Mouse (Mus musculus): Measurements from ENCODE around the gene Btg4. TPM values are rescaled to one million over a fixed set of nuclear protein-coding genes. Genes with fewer than 3 reads are reported as not detected.
A peak's percentile ranks its signal among the peaks of the same experiment; 100 is the strongest.

The Btg4 gene
- polyA plus RNA-seq, 1 experiment from 2014 or later, result not detected

DNA sequence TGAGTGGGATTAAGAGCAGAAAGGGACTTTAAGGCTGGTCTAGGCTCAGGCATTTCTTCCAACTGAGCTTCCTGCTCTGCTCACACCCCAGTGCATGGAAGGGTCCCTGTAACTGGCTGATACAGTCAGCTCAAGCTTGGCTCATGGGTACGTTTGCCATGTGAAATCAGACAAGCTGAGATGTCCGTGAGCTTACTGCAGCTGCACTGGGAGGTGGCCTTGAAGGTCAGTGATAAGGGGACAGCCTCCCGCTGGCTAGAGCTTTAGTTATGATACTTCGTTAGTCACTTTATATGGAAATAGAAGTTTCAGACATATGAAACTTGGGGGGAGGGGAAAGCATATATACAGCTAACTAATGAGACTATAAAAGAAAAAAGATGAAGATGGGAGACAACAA, 10.1 kb downstream of the Btg4 start:
- H3K9ac ChIP-seq (ENCODE audit: low read depth, low read length), result no peak overlapping the region
- no peak for ATAC-seq (ENCODE audit: low FRiP score, low TSS enrichment)
- H3K4me1 ChIP-seq (ENCODE audit: control insufficient read depth, insufficient read depth, low read length), result 0 out of 2 replicates have a peak, but pooled peaks cover 5% of the 10 kb centered on the region
- no peaks in the 10 kb centered on the region for H3K36me3 ChIP-seq (ENCODE audit: control insufficient read depth, insufficient read depth, low read length)
- 84% methylated on average over 4 of the region's 4 CpGs for WGBS
- no peak overlapping the region for H3K4me3 ChIP-seq (ENCODE audit: low read length)
- no peaks in the 10 kb centered on the region for H3K27me3 ChIP-seq (ENCODE audit: control insufficient read depth, insufficient read depth, low read length)
- no peak overlapping the region for H3K4me2 ChIP-seq (replicated peaks; ENCODE audit: low read depth, low read length)
- no peak overlapping the region for H3K27ac ChIP-seq (ENCODE audit: low read depth, low read length)
- no peaks in the 10 kb centered on the region for H3K9me3 ChIP-seq (ENCODE audit: control insufficient read depth, low read length)

DNA sequence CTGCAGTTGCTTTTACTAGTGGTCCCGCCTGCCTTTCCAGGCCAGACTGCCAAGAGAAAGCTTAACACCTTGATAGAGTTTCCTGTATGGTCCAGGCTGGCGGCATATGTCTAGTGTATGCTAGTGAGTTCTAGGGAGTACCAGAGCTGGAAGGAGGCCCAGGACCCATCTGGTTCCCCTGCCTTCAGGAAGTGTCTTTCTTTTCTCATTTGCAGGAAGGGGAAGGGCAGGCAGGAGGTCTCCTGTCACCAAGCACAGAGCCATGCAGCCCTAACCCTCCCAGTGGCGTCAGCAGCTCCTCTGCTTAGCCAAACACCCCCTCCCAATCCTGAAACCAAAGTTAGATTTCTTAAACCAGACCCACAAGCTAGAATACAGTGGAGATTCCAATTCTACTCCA, 15.1 kb downstream of the Btg4 start:
- H3K4me3 ChIP-seq (ENCODE audit: low read length), result peak overlapping the region; percentile 57; the same call in 1 of the 2 replicates
- no peaks in the 10 kb centered on the region for H3K27me3 ChIP-seq (ENCODE audit: control insufficient read depth, insufficient read depth, low read length)
- H3K4me1 ChIP-seq (ENCODE audit: control insufficient read depth, insufficient read depth, low read length), result peaks cover 7% of the 10 kb centered on the region; the same call in 1 of the 2 replicates
- H3K4me2 ChIP-seq (replicated peaks; ENCODE audit: low read depth, low read length), result peak overlapping the region; percentile 93
- no peaks in the 10 kb centered on the region for H3K9me3 ChIP-seq (ENCODE audit: control insufficient read depth, low read length)
- WGBS, result 25% methylated on average over 3 of the region's 3 CpGs
- no peaks in the 10 kb centered on the region for H3K36me3 ChIP-seq (ENCODE audit: control insufficient read depth, insufficient read depth, low read length)
- 0 out of 2 replicates have a peak, but pooled peaks have one; percentile 5 for ATAC-seq (ENCODE audit: low FRiP score, low TSS enrichment)
- H3K9ac ChIP-seq (ENCODE audit: low read depth, low read length), result no peak overlapping the region
- H3K27ac ChIP-seq (ENCODE audit: low read depth, low read length), result no peak overlapping the region

DNA sequence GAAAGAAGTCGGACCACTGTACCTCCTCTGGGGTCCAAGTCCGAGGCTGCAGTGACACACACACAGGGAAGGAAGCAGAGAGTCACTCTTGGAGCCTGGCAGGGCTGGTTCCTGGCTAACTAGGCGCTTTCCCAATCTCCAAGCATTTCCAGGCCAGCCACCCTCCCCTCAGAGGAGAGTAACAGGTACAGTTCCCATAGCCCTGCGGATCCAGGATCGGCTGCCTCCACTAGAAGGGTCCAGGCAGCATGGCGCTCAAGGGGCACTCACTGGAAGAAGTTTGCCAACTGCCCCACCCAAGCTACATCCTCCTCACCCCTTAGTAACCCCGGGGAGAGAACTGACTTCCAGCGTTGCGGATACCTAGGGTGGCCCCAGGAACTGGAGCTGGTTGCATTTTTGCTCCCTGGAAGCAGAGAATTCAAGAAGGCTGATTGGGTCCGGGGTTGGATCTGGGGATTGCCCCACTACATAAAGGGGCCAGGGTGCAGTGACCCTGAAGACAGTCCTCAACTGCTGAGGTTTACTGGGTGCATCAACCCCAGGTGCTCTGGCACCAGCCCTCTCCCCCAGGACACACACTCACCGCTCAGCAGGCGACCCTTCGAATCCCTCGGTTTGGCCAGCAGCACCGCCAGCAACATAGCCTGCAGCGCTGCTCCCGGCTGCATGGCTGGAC, 15.7 kb downstream of the Btg4 start:
- H3K4me1 ChIP-seq (ENCODE audit: control insufficient read depth, insufficient read depth, low read length), result peaks cover 7% of the 10 kb centered on the region; the same call in 1 of the 2 replicates
- H3K4me2 ChIP-seq (replicated peaks; ENCODE audit: low read depth, low read length), result peak overlapping the region; percentile 93
- ATAC-seq (ENCODE audit: low FRiP score, low TSS enrichment), result peak; percentile 80
- H3K9ac ChIP-seq (ENCODE audit: low read depth, low read length), result peak overlapping the region; percentile 60
- no peak overlapping the region for H3K27ac ChIP-seq (ENCODE audit: low read depth, low read length)
- H3K36me3 ChIP-seq (ENCODE audit: control insufficient read depth, insufficient read depth, low read length), result no peaks in the 10 kb centered on the region
- H3K27me3 ChIP-seq (ENCODE audit: control insufficient read depth, insufficient read depth, low read length), result no peaks in the 10 kb centered on the region
- peak overlapping the region; percentile 57 for H3K4me3 ChIP-seq (ENCODE audit: low read length)
- 0% methylated on average over 17 of the region's 17 CpGs for WGBS
- no peaks in the 10 kb centered on the region for H3K9me3 ChIP-seq (ENCODE audit: control insufficient read depth, low read length)

DNA sequence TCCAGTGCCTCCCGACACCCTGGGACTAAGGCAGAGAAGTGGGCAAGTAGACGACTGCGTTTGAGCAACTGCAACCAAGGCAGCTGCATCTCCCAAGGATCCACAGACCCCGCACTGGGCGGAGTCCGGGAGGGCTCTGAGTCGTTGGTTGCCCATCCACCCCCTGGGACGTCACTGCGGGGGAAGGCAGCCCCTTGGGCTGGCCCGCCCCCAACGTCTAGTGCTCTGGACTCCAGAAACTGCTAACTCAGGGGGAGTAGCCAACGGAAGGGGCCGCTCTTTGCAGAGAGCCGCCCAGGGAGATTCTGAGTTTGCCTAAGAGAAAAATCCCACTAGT, 16.2 kb downstream of the Btg4 start, which contains the start of gene Layn:
Gene Layn, minus strand, starts transcription at position 116 of the 337 bp plus-strand sequence.
- Histone ChIP-seq H3K4me1 (ENCODE audit: control insufficient read depth, insufficient read depth, low read length) (peaks cover 7% of the 10 kb centered on the region; the same call in 1 of the 2 replicates), H3K4me2 (replicated peaks; ENCODE audit: low read depth, low read length) (peak within 1 kb of the TSS; percentile 93), H3K4me3 (ENCODE audit: low read length) (peak within 1 kb of the TSS; percentile 57), H3K36me3 (ENCODE audit: control insufficient read depth, insufficient read depth, low read length) (no peaks in the 10 kb centered on the region), H3K9ac (ENCODE audit: low read depth, low read length) (peak within 1 kb of the TSS; percentile 60), H3K27me3 (ENCODE audit: control insufficient read depth, insufficient read depth, low read length) (no peaks in the 10 kb centered on the region), H3K27ac (ENCODE audit: low read depth, low read length) (no peak within 1 kb of the TSS), H3K9me3 (ENCODE audit: control insufficient read depth, low read length) (no peaks in the 10 kb centered on the region)
- WGBS, result 0% methylated on average over 14 of the region's 14 CpGs
- ATAC-seq (ENCODE audit: low FRiP score, low TSS enrichment), result peak; percentile 98

DNA sequence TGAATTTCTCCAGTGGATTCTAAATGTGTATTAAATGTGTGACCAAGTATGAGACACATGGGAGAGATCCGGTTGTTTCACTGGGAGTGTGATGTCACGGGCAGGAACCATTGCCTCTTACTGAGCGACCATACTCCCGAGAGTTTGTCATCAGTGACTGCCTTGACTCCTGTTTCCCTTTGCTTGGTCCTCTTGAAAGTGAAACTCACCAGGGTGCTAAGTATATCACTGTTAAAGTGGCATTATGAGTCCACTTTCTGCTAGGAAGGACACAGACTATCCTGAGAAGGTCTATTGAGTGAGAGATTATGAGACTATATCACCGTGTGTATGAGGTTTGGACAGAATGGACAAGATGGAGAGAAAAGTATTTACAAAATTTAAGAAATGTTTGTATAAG, 20.9 kb downstream of the Btg4 start:
- Histone ChIP-seq H3K4me3 (ENCODE audit: low read length) (no peak overlapping the region), H3K36me3 (ENCODE audit: control insufficient read depth, insufficient read depth, low read length) (no peaks in the 10 kb centered on the region), H3K9ac (ENCODE audit: low read depth, low read length) (no peak overlapping the region), H3K27ac (ENCODE audit: low read depth, low read length) (no peak overlapping the region), H3K27me3 (ENCODE audit: control insufficient read depth, insufficient read depth, low read length) (no peaks in the 10 kb centered on the region), H3K4me2 (replicated peaks; ENCODE audit: low read depth, low read length) (no peak overlapping the region), H3K9me3 (ENCODE audit: control insufficient read depth, low read length) (no peaks in the 10 kb centered on the region), H3K4me1 (ENCODE audit: control insufficient read depth, insufficient read depth, low read length) (peaks cover under 1% of the 10 kb centered on the region; the same call in 1 of the 2 replicates)
- 76% methylated on average over 5 of the region's 5 CpGs for WGBS
- no peak for ATAC-seq (ENCODE audit: low FRiP score, low TSS enrichment)

DNA sequence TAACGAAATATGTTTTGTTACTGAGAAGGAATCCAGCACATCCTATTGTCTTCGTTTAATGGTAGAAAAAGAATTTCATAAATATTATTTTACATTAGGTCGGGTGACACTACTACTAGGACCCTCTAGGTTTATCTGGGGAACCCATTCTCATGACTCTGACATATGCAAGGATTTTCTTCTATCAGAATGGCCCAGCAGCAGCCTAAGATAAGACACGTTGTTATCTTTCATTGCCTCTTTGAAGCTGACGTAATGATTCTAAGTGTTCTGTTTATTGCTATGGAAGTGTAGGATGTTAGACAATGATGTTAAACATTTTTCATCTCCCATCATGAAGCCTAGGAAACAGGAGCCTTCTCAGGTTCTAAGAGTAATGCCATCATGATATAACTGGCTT, 33.0 kb downstream of the Btg4 start:
- H3K36me3 ChIP-seq (ENCODE audit: control insufficient read depth, insufficient read depth, low read length), result no peaks in the 10 kb centered on the region
- 76% methylated on average over 5 of the region's 5 CpGs for WGBS
- ATAC-seq (ENCODE audit: low FRiP score, low TSS enrichment), result no peak
- H3K4me3 ChIP-seq (ENCODE audit: low read length), result no peak overlapping the region
- H3K9me3 ChIP-seq (ENCODE audit: control insufficient read depth, low read length), result no peaks in the 10 kb centered on the region
- no peak overlapping the region for H3K4me2 ChIP-seq (replicated peaks; ENCODE audit: low read depth, low read length)
- no peaks in the 10 kb centered on the region for H3K4me1 ChIP-seq (ENCODE audit: control insufficient read depth, insufficient read depth, low read length)
- H3K27ac ChIP-seq (ENCODE audit: low read depth, low read length), result no peak overlapping the region
- no peak overlapping the region for H3K9ac ChIP-seq (ENCODE audit: low read depth, low read length)
- no peaks in the 10 kb centered on the region for H3K27me3 ChIP-seq (ENCODE audit: control insufficient read depth, insufficient read depth, low read length)

DNA sequence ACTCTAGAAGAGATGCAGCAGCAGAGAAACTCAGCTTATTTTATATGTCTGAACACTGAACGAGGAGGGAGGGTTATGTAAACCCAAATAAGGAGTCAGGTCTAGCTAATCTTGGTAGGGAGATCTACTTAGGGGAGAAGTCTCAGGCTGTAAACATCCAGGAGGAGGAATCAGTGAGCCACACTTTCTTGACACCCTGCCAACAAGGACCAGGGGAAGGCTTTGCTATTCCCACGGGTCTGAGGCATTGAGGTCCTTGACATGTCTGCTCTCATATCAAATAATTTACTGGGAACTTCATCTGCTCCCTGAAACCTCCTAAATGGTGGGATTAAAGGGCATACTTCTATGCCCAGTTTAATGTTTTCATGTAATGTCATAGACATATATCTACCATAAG, 35.6 kb downstream of the Btg4 start:
- 57% methylated on average over 2 of the region's 2 CpGs for whole genome bisulfite sequencing
- H3K9me3 ChIP-seq (ENCODE audit: control insufficient read depth, low read length), result no peaks in the 10 kb centered on the region
- no peak overlapping the region for H3K27ac ChIP-seq (ENCODE audit: low read depth, low read length)

GRCm38 (mm10) chr9:51101756-51102425, 41.2 kb downstream of the Btg4 start, which contains the start of gene 4833427G06Rik:
TSS of gene 4833427G06Rik (minus strand) at chr9:51102078.
- H3K4me3 ChIP-seq (ENCODE audit: low read length), result peak within 1 kb of the TSS; percentile 25
- H3K27me3 ChIP-seq (ENCODE audit: control insufficient read depth, insufficient read depth, low read length), result no peaks in the 10 kb centered on the region
- H3K9ac ChIP-seq (ENCODE audit: low read depth, low read length), result no peak within 1 kb of the TSS
- peak within 1 kb of the TSS; percentile 100 for H3K4me2 ChIP-seq (replicated peaks; ENCODE audit: low read depth, low read length)
- WGBS, result 8% methylated on average over 27 of the region's 27 CpGs
- no peak within 1 kb of the TSS for H3K27ac ChIP-seq (ENCODE audit: low read depth, low read length)
- H3K4me1 ChIP-seq (ENCODE audit: control insufficient read depth, insufficient read depth, low read length), result peaks cover 6% of the 10 kb centered on the region; the same call in 1 of the 2 replicates
- H3K36me3 ChIP-seq (ENCODE audit: control insufficient read depth, insufficient read depth, low read length), result no peaks in the 10 kb centered on the region
- peak; percentile 74 for ATAC-seq (ENCODE audit: low FRiP score, low TSS enrichment)
- no peaks in the 10 kb centered on the region for H3K9me3 ChIP-seq (ENCODE audit: control insufficient read depth, low read length)

More for the DNA sequence above, 35.6 kb downstream of the Btg4 start:
- ATAC-seq (ENCODE audit: low FRiP score, low TSS enrichment), result no peak
- no peaks in the 10 kb centered on the region for H3K36me3 ChIP-seq (ENCODE audit: control insufficient read depth, insufficient read depth, low read length)
- no peaks in the 10 kb centered on the region for H3K4me1 ChIP-seq (ENCODE audit: control insufficient read depth, insufficient read depth, low read length)
- H3K9ac ChIP-seq (ENCODE audit: low read depth, low read length), result no peak overlapping the region
- H3K27me3 ChIP-seq (ENCODE audit: control insufficient read depth, insufficient read depth, low read length), result no peaks in the 10 kb centered on the region
- no peak overlapping the region for H3K4me3 ChIP-seq (ENCODE audit: low read length)
- H3K4me2 ChIP-seq (replicated peaks; ENCODE audit: low read depth, low read length), result no peak overlapping the region
